In genomic region chr5:21046150-21047048, GRCm38 (mm10) we compare ENCODE assay signal across 18 mouse cellular contexts. TPM values are rescaled to one million over a fixed set of nuclear protein-coding genes. Genes with fewer than 3 reads are reported as not detected.
DNase-seq lines count a peak whose midpoint lies in the region; ATAC-seq and TF ChIP-seq lines count a peak whose summit lies in the region.
"Had no signal": no experiment of that assay in that cellular context is flagged by ENCODE, and none has a peak within 500 bp of the region (broad histone marks: within the 10 kb centered on the region; RNA-seq: fewer than 3 reads in every experiment).

No protein-coding gene starts in this region.

- no peak for TF ChIP-seq POLR2A in heart, adult 2 months (IDR thresholded peaks at IDR 0.05; ENCODE audit: insufficient read depth, low read depth, low read length)

- H3K4me1 ChIP-seq in heart, adult 2 months (ENCODE audit: control insufficient read depth, insufficient read depth, low read length): peaks cover 17% of the 10 kb centered on the region
- peaks cover 13% of the 10 kb centered on the region for H3K4me1 ChIP-seq in heart, embryonic 12.5 days (replicated peaks)
- H3K4me1 ChIP-seq in liver, embryonic 13.5 days (replicated peaks): peaks cover 85% of the 10 kb centered on the region
- peaks cover 12% of the 10 kb centered on the region for H3K4me1 ChIP-seq in forebrain, embryonic 15.5 days

- H3K27me3 ChIP-seq in heart, adult 2 months (ENCODE audit: control insufficient read depth, insufficient read depth, low read length): no peaks in the 10 kb centered on the region
- no peaks in the 10 kb centered on the region for H3K27me3 ChIP-seq in heart, embryonic 12.5 days (replicated peaks)
- H3K27me3 ChIP-seq in liver, embryonic 13.5 days: no peaks in the 10 kb centered on the region
- H3K27me3 ChIP-seq in forebrain, embryonic 15.5 days: no peaks in the 10 kb centered on the region
- H3K27me3 ChIP-seq: midbrain, embryonic 15.5 days had no signal

- H3K4me2 ChIP-seq in heart, embryonic 12.5 days: no peak overlapping the region
- peak overlapping the region; percentile 33 for H3K4me2 ChIP-seq in liver, embryonic 13.5 days
- no peak overlapping the region for H3K4me2 ChIP-seq in forebrain, embryonic 15.5 days (replicated peaks)
- H3K4me2 ChIP-seq: hindbrain, embryonic 14.5 days; midbrain, embryonic 15.5 days had no signal

- no peak overlapping the region for H3K9ac ChIP-seq in heart, adult 2 months (ENCODE audit: low read depth, low read length)
- H3K9ac ChIP-seq in heart, embryonic 12.5 days: no peak overlapping the region
- H3K9ac ChIP-seq in liver, embryonic 13.5 days: 0 out of 2 replicates have a peak overlapping the region, but pooled peaks have one; percentile 3
- H3K9ac ChIP-seq in forebrain, embryonic 15.5 days (replicated peaks): no peak overlapping the region
- H3K9ac ChIP-seq: hindbrain, embryonic 14.5 days; midbrain, embryonic 15.5 days had no signal

- H3K79me2 ChIP-seq in heart, adult 2 months (replicated peaks; ENCODE audit: control insufficient read depth, insufficient read depth, low read length): peaks cover 4% of the 10 kb centered on the region

- H3K9me3 ChIP-seq in heart, embryonic 12.5 days (replicated peaks): no peaks in the 10 kb centered on the region
- no peaks in the 10 kb centered on the region for H3K9me3 ChIP-seq in liver, embryonic 13.5 days (replicated peaks)
- H3K9me3 ChIP-seq in forebrain, embryonic 15.5 days: no peaks in the 10 kb centered on the region
- H3K9me3 ChIP-seq: midbrain, embryonic 15.5 days had no signal

- H3K36me3 ChIP-seq in heart, adult 2 months (ENCODE audit: control insufficient read depth, insufficient read depth, low read length): peaks cover 31% of the 10 kb centered on the region
- peaks cover 6% of the 10 kb centered on the region; the same call in 1 of the 2 replicates for H3K36me3 ChIP-seq in heart, embryonic 12.5 days
- H3K36me3 ChIP-seq in liver, embryonic 13.5 days: no peaks in the 10 kb centered on the region
- no peaks in the 10 kb centered on the region for H3K36me3 ChIP-seq in forebrain, embryonic 15.5 days
- H3K36me3 ChIP-seq: midbrain, embryonic 15.5 days had no signal

- intact Hi-C loops in heart, adult 2 months (cut with DNase I): no loop called here

- H3K4me3 ChIP-seq in heart, adult 2 months: no peak overlapping the region
- no peak overlapping the region for H3K4me3 ChIP-seq in heart, embryonic 12.5 days
- H3K4me3 ChIP-seq in liver, embryonic 13.5 days (replicated peaks): no peak overlapping the region
- H3K4me3 ChIP-seq in forebrain, embryonic 15.5 days: no peak overlapping the region
- H3K4me3 ChIP-seq: erythroblast, embryonic 14.5 days; midbrain, embryonic 15.5 days had no signal

- 60% methylated on average over 7 of the region's 7 CpGs for WGBS in heart, adult 2 months
- WGBS in heart, embryonic 12.5 days: 75% methylated on average over 7 of the region's 7 CpGs
- whole genome bisulfite sequencing in liver, embryonic 13.5 days (ENCODE audit: insufficient replicate concordance): 14% methylated on average over 7 of the region's 7 CpGs
- WGBS in forebrain, embryonic 15.5 days: 91% methylated on average over 7 of the region's 7 CpGs

- no peak for ATAC-seq in heart, embryonic 12.5 days (ENCODE audit: insufficient number of reproducible peaks, low FRiP score)
- ATAC-seq in liver, embryonic 13.5 days (ENCODE audit: low read depth): peak; percentile 60
- no peak for ATAC-seq in forebrain, embryonic 15.5 days (replicated peaks)
- ATAC-seq: midbrain, embryonic 15.5 days had no signal

- DNase-seq in heart, adult 2 months: no peak
- DNase-seq in thymus, postnatal 0 days (ENCODE audit: low spot score): peak; percentile 14
- DNase-seq in thymus, adult 18-20 months: no peak
- DNase-seq in liver, embryonic 13.5 days: no peak
- DNase-seq in urinary bladder, adult 2 months (ENCODE audit: low spot score): no peak
- DNase-seq in lung, postnatal 36 days: no peak
- DNase-seq: adrenal gland, adult 8-10 months; cerebellum, postnatal 10 days; gastrocnemius, postnatal 36 days; kidney, adult 11 months; kidney, postnatal 25 days; right cerebral cortex, postnatal 14 days; thymus, adult 2 months had no signal

- TF ChIP-seq CTCF in heart, adult 2 months (IDR thresholded peaks at IDR 0.05): no peak

- no peak for TF ChIP-seq EP300 in heart, adult 2 months (IDR thresholded peaks at IDR 0.05; ENCODE audit: insufficient read depth, low read depth, low read length)

- peak overlapping the region; percentile 29; the same call in 1 of the 2 replicates for H3K27ac ChIP-seq in heart, adult 2 months
- H3K27ac ChIP-seq in heart, embryonic 12.5 days (ENCODE audit: poor library complexity, severe bottlenecking): no peak overlapping the region
- H3K27ac ChIP-seq in liver, embryonic 13.5 days: peak overlapping the region; percentile 74
- no peak overlapping the region for H3K27ac ChIP-seq in forebrain, embryonic 15.5 days (replicated peaks)
- H3K27ac ChIP-seq: hindbrain, embryonic 14.5 days; midbrain, embryonic 15.5 days had no signal

RNA-seq across cellular contexts. Expression of gene Ptpn12, which starts 9.3 kb away (rescaled TPM):
- total RNA-seq in heart, adult 2 months (2021): 10 to 100 TPM; 28.8 to 29.0 TPM
- 24.8 and 35.3 TPM in 2 replicates for polyA plus RNA-seq in heart, adult 2 months (2012; rRNA removed)
- polyA plus RNA-seq in heart, embryonic 12.5 days (2016; fragmentation: Nextera tagmentation; extraction: Ambion mirVana): 18.0 and 18.5 TPM in 2 replicates
- 21.2 and 21.6 TPM in 2 replicates for polyA plus RNA-seq in thymus, postnatal 0 days (2015; fragmentation: Nextera tagmentation; extraction: Ambion mirVana)
- 11.5 and 11.9 TPM in 2 replicates for polyA plus RNA-seq in liver, embryonic 13.5 days (2015; fragmentation: Nextera tagmentation; extraction: Ambion mirVana)
- polyA plus RNA-seq in urinary bladder, adult 2 months (2012; rRNA removed): 40.6 and 50.2 TPM in 2 replicates
- polyA plus RNA-seq in forebrain, embryonic 15.5 days (2015; fragmentation: Nextera tagmentation; extraction: Ambion mirVana): 28.4 and 29.2 TPM in 2 replicates

Comparison
In these comparisons a context has a peak if more than half of its experiments do, and no peak if none do; other contexts are left out.
1. H3K27ac ChIP-seq: peak in heart, adult 2 months (single experiment) and liver, embryonic 13.5 days (single experiment); none in heart, embryonic 12.5 days (single experiment) and forebrain, embryonic 15.5 days (single experiment).